Mouse (Mus musculus): ENCODE data around the gene Vgll1.

Gene Vgll1

GRCm38 (mm10) chrX:57087806-57088205 is at the start of gene Vgll1:
Gene Vgll1 (plus strand): TSS chrX:57088106.
- no peak for DNase-seq

GRCm38 (mm10) chrX:57042774-57043173 is 45.1 kb upstream of the Vgll1 start, which contains the start of gene Brs3:
Gene Brs3 (plus strand): TSS chrX:57043074.
- no peak for DNase-seq

- DNase-seq, result no peak
These were observed 44.0 kb upstream of the Vgll1 start for GRCm38 (mm10) chrX:57043869-57044268.

GRCm38 (mm10) chrX:57052848-57053173 is 35.1 kb upstream of the Vgll1 start:
- no peak for DNase-seq

- peak; percentile 87 to 90 for DNase-seq
These were observed 34.5 kb upstream of the Vgll1 start, which contains the start of gene Htatsf1 for GRCm38 (mm10) chrX:57053174-57053992. Gene Htatsf1 (plus strand): TSS chrX:57053583.

- DNase-seq, result no peak
These were observed 33.9 kb upstream of the Vgll1 start for GRCm38 (mm10) chrX:57053993-57054385.

GRCm38 (mm10) chrX:57081496-57081895 is 6.4 kb upstream of the Vgll1 start:
- DNase-seq, result no peak

GRCm38 (mm10) chrX:57103415-57103814 is 15.5 kb downstream of the Vgll1 start:
- no peak for DNase-seq

GRCm38 (mm10) chrX:57106956-57107355 is 19.1 kb downstream of the Vgll1 start:
- no peak for DNase-seq

GRCm38 (mm10) chrX:57118143-57118542 is 30.2 kb downstream of the Vgll1 start:
- DNase-seq, result peak in 1 of 2 experiments; percentile 1

- peak; percentile 9 to 16 for DNase-seq
These were observed 32.9 kb downstream of the Vgll1 start for GRCm38 (mm10) chrX:57120768-57121167.

- DNase-seq, result no peak
These were observed 42.7 kb downstream of the Vgll1 start for GRCm38 (mm10) chrX:57130633-57131032.

- DNase-seq, result no peak
These were observed 49.7 kb downstream of the Vgll1 start for GRCm38 (mm10) chrX:57137627-57138026.

GRCm38 (mm10) chrX:57153520-57153919 is 65.6 kb downstream of the Vgll1 start:
- DNase-seq, result no peak

All from cerebellum, postnatal 10 days (tissue).